Mouse (Mus musculus) limb, embryonic 11.5 days (tissue): ENCODE measurements around the gene Clcn1. TPM values are rescaled to one million over a fixed set of nuclear protein-coding genes. Genes with fewer than 3 reads are reported as not detected.

Source experiments
- ATAC-seq: fragments of 200-750 bp; cut with Nextera tagmentation; 2 replicates; pipeline ENCODE4 v1.8.0; 2017; ENCODE audit warnings: low read depth; ENCODE audit not compliant: insufficient number of reproducible peaks, low FRiP score, low TSS enrichment
- DNase-seq: peaks from one replicate; pipeline ENCODE4 v3.0.0-alpha.2; 2015; ENCODE audit warnings: low spot score
- H3K27ac ChIP-seq: fragments of 300-500 bp; sonication (generic); replicated peaks from 2 replicates; pipeline ENCODE4 v1.5.1; 2014; ENCODE audit warnings: low read depth, mild to moderate bottlenecking, low read length
- H3K27me3 ChIP-seq: fragments of 300-500 bp; sonication (generic); 2 replicates; pipeline ENCODE4 v1.6.1; 2014; ENCODE audit warnings: mild to moderate bottlenecking, low read length, mixed read lengths; ENCODE audit not compliant: control insufficient read depth, insufficient read depth
- H3K36me3 ChIP-seq: fragments of 300-500 bp; sonication (generic); 2 replicates; pipeline ENCODE4 v1.6.1; 2014; ENCODE audit warnings: mild to moderate bottlenecking, low read length, moderate library complexity, mixed read lengths; ENCODE audit not compliant: control insufficient read depth, insufficient read depth
- H3K4me1 ChIP-seq: fragments of 300-500 bp; sonication (generic); 2 replicates; pipeline ENCODE4 v1.6.1; 2014; ENCODE audit warnings: low read length, mixed read lengths; ENCODE audit not compliant: control insufficient read depth, insufficient read depth
- H3K4me2 ChIP-seq: fragments of 300-500 bp; sonication (generic); 2 replicates; pipeline ENCODE4 v1.6.1; 2014; ENCODE audit warnings: low read depth, mild to moderate bottlenecking, moderate library complexity; ENCODE audit not compliant: severe bottlenecking
- H3K4me3 ChIP-seq: fragments of 300-500 bp; sonication (generic); 2 replicates; pipeline ENCODE4 v1.5.1; 2014; ENCODE audit warnings: low read depth, low read length
- H3K9ac ChIP-seq: fragments of 300-500 bp; sonication (generic); 2 replicates; pipeline ENCODE4 v1.6.1; 2014; ENCODE audit warnings: mild to moderate bottlenecking, low read length
- H3K9me3 ChIP-seq: fragments of 300-500 bp; sonication (generic); 2 replicates; pipeline ENCODE4 v1.6.1; 2016; ENCODE audit warnings: low read length; ENCODE audit not compliant: control insufficient read depth
- WGBS: fragments of 180-500 bp; shearing (Covaris S2); extraction: QIAGEN DNeasy Blood & Tissue Kit; methylation state at CpG from one replicate; pipeline ENCODE4 v1.1.7; 2014; 5-methylcytosine and 5-hydroxymethylcytosine counted together
- polyA plus RNA-seq: library from polyadenylated mRNA; unstranded; fragments of >200 nt; fragmentation: Nextera tagmentation; extraction: Ambion mirVana; gene quantifications from 2 replicates; pipeline ENCODE4 v1.2.1, GENCODE M21; 2014

Clcn1 gene
- polyA plus RNA-seq, 1 experiment from 2014 or later, result 0.69 TPM

GRCm38 (mm10) chr6:42323371-42324066, 37.0 kb downstream of the Clcn1 start:
- H3K9me3 ChIP-seq, result no peaks in the 10 kb centered on the region
- H3K36me3 ChIP-seq, result no peaks in the 10 kb centered on the region
- peak overlapping the region; percentile 97 for H3K4me2 ChIP-seq
- DNase-seq (peak; percentile 22), ATAC-seq (peak; percentile 29; the same call in 1 of the 2 replicates)
- H3K4me3 ChIP-seq, result peak overlapping the region; percentile 59
- H3K27me3 ChIP-seq, result peaks cover 18% of the 10 kb centered on the region
- peak overlapping the region; percentile 67 for H3K9ac ChIP-seq
- H3K27ac ChIP-seq, result no peak overlapping the region
- 1% methylated on average over 28 of the region's 28 CpGs for WGBS
- 0 out of 2 replicates have a peak, but pooled peaks cover 4% of the 10 kb centered on the region for H3K4me1 ChIP-seq

- peak overlapping the region; percentile 59 for H3K4me3 ChIP-seq
- H3K9me3 ChIP-seq, result no peaks in the 10 kb centered on the region
- peak overlapping the region; percentile 97 for H3K4me2 ChIP-seq
- WGBS, result under 1% methylated on average over 20 of the region's 32 CpGs
- DNase-seq (peak; percentile 63), ATAC-seq (peak; percentile 55)
- peak overlapping the region; percentile 67 for H3K9ac ChIP-seq
- no peak overlapping the region for H3K27ac ChIP-seq
- 0 out of 2 replicates have a peak, but pooled peaks cover 4% of the 10 kb centered on the region for H3K4me1 ChIP-seq
- H3K27me3 ChIP-seq, result peaks cover 18% of the 10 kb centered on the region
- H3K36me3 ChIP-seq, result no peaks in the 10 kb centered on the region
Observed at GRCm38 (mm10) chr6:42324067-42324481, 37.6 kb downstream of the Clcn1 start.

GRCm38 (mm10) chr6:42324482-42325267, 38.2 kb downstream of the Clcn1 start, which contains the start of gene Fam131b:
TSS of gene Fam131b (minus strand) at chr6:42324643.
- Histone ChIP-seq H3K36me3 (no peaks in the 10 kb centered on the region), H3K4me3 (peak within 1 kb of the TSS; percentile 59), H3K9ac (peak within 1 kb of the TSS; percentile 67), H3K9me3 (no peaks in the 10 kb centered on the region), H3K27me3 (peaks cover 18% of the 10 kb centered on the region), H3K4me2 (peak within 1 kb of the TSS; percentile 97), H3K27ac (no peak within 1 kb of the TSS), H3K4me1 (0 out of 2 replicates have a peak, but pooled peaks cover 4% of the 10 kb centered on the region)
- under 1% methylated on average over 36 of the region's 68 CpGs for WGBS
- ATAC-seq (peak; percentile 74), DNase-seq (peak; percentile 68)

GRCm38 (mm10) chr6:42325268-42325609, 38.8 kb downstream of the Clcn1 start:
- H3K9ac ChIP-seq, result peak overlapping the region; percentile 67; the same call in 1 of the 2 replicates
- WGBS, result 4% methylated on average over 7 of the region's 7 CpGs
- ATAC-seq (no peak; the same call in 1 of the 2 replicates), DNase-seq (peak; percentile 91)
- H3K27me3 ChIP-seq, result peaks cover 18% of the 10 kb centered on the region
- no peak overlapping the region for H3K27ac ChIP-seq
- no peaks in the 10 kb centered on the region for H3K36me3 ChIP-seq
- H3K4me2 ChIP-seq, result peak overlapping the region; percentile 97
- H3K9me3 ChIP-seq, result no peaks in the 10 kb centered on the region
- H3K4me1 ChIP-seq, result 0 out of 2 replicates have a peak, but pooled peaks cover 4% of the 10 kb centered on the region
- H3K4me3 ChIP-seq, result peak overlapping the region; percentile 59

- Histone ChIP-seq H3K9ac (no peak overlapping the region), H3K4me2 (no peak overlapping the region), H3K36me3 (no peaks in the 10 kb centered on the region), H3K4me1 (0 out of 2 replicates have a peak, but pooled peaks cover 4% of the 10 kb centered on the region), H3K27ac (no peak overlapping the region), H3K4me3 (no peak overlapping the region), H3K9me3 (no peaks in the 10 kb centered on the region), H3K27me3 (peaks cover 18% of the 10 kb centered on the region)
- ATAC-seq, result no peak
- DNase-seq, result no peak
- 93% methylated on average over 3 of the region's 3 CpGs for WGBS
Observed at GRCm38 (mm10) chr6:42326509-42326908, 40.0 kb downstream of the Clcn1 start.

GRCm38 (mm10) chr6:42328757-42329156, 42.3 kb downstream of the Clcn1 start:
- WGBS, result 80% methylated on average over 3 of the region's 3 CpGs
- H3K4me3 ChIP-seq, result no peak overlapping the region
- no peaks in the 10 kb centered on the region for H3K9me3 ChIP-seq
- no peaks in the 10 kb centered on the region for H3K4me1 ChIP-seq
- ATAC-seq (no peak), DNase-seq (no peak)
- no peak overlapping the region for H3K4me2 ChIP-seq
- peaks cover under 1% of the 10 kb centered on the region for H3K27me3 ChIP-seq
- no peaks in the 10 kb centered on the region for H3K36me3 ChIP-seq
- no peak overlapping the region for H3K27ac ChIP-seq
- no peak overlapping the region for H3K9ac ChIP-seq

GRCm38 (mm10) chr6:42330216-42330615, 43.7 kb downstream of the Clcn1 start:
- no peak for ATAC-seq
- no peaks in the 10 kb centered on the region for H3K36me3 ChIP-seq

GRCm38 (mm10) chr6:42330946-42331345, 44.5 kb downstream of the Clcn1 start:
- no peak overlapping the region for H3K4me3 ChIP-seq
- ATAC-seq (no peak), DNase-seq (no peak)
- H3K9ac ChIP-seq, result no peak overlapping the region
- no peaks in the 10 kb centered on the region for H3K27me3 ChIP-seq
- no peak overlapping the region for H3K27ac ChIP-seq
- no peak overlapping the region for H3K4me2 ChIP-seq
- no peaks in the 10 kb centered on the region for H3K4me1 ChIP-seq
- WGBS, result 92% methylated on average over 3 of the region's 3 CpGs
- H3K9me3 ChIP-seq, result no peaks in the 10 kb centered on the region
- H3K36me3 ChIP-seq, result no peaks in the 10 kb centered on the region

More at GRCm38 (mm10) chr6:42330216-42330615, 43.7 kb downstream of the Clcn1 start:
- Histone ChIP-seq H3K27me3 (no peaks in the 10 kb centered on the region), H3K4me3 (no peak overlapping the region), H3K9ac (no peak overlapping the region), H3K27ac (no peak overlapping the region), H3K9me3 (no peaks in the 10 kb centered on the region), H3K4me1 (no peaks in the 10 kb centered on the region), H3K4me2 (no peak overlapping the region)
- no peak for DNase-seq
- 64% methylated on average over 3 of the region's 3 CpGs for WGBS
